23 mouse cellular contexts compared by ENCODE assay signal in the genomic region with DNA sequence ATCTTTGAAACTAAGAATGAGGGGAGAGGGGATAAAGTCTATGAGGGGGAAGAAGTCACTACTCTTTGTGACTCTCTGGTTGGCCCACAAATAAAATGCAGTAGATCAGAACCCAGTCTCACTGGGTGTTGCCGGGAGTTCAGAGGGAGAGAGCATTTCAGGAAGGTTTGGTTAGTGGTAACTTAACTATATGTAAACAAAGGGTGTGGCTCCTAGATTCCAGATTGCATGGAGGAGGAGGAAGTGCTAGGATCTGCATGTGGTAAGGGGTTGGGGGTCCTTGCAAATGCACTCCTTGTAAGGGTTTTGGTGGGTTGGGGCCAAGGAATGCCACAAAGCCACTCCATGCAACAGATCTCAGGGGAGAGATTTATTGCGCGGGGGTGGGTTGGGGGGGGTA. TPM values are rescaled to one million over a fixed set of nuclear protein-coding genes. Genes with fewer than 3 reads are reported as not detected.
"Had no signal": no experiment of that assay in that cellular context is flagged by ENCODE, and none has a peak within 500 bp of the region (broad histone marks: within the 10 kb centered on the region; RNA-seq: fewer than 3 reads in every experiment).

No protein-coding gene starts in this region.

- H3K27ac ChIP-seq: layer of hippocampus, adult 2 months; limb, embryonic 15.5 days; liver, embryonic 12.5 days; midbrain, embryonic 13.5 days; stomach, embryonic 15.5 days had no signal

- H3K4me1 ChIP-seq: liver, embryonic 12.5 days; stomach, embryonic 15.5 days had no signal

- H3K36me3 ChIP-seq: limb, embryonic 15.5 days; liver, embryonic 12.5 days; midbrain, embryonic 13.5 days; stomach, embryonic 15.5 days had no signal

- DNase-seq: kidney, adult 18-20 months; kidney, postnatal 10 days; lung, postnatal 10 days; lung, postnatal 4 days; retina, postnatal 1 day; right cerebral cortex, postnatal 4 days; thymus, adult 2 months; thymus, postnatal 25 days had no signal

- ATAC-seq: liver, embryonic 12.5 days had no signal

- H3K27me3 ChIP-seq: stomach, embryonic 15.5 days had no signal

- H3K4me3 ChIP-seq: layer of hippocampus, adult 2 months; limb, embryonic 15.5 days; liver, embryonic 12.5 days; midbrain, embryonic 13.5 days; myocyte; stomach, embryonic 15.5 days had no signal

- H3K4me2 ChIP-seq: limb, embryonic 15.5 days; liver, embryonic 12.5 days; lung, embryonic 14.5 days; stomach, embryonic 15.5 days had no signal

- H3K9ac ChIP-seq: limb, embryonic 15.5 days; liver, embryonic 12.5 days; lung, embryonic 14.5 days; midbrain, embryonic 13.5 days; stomach, embryonic 15.5 days had no signal

- H3K9me3 ChIP-seq: limb, embryonic 15.5 days; liver, embryonic 12.5 days; midbrain, embryonic 13.5 days; stomach, embryonic 15.5 days had no signal

RNA-seq across cellular contexts. Expression of a gene that starts 32.1 kb away (rescaled TPM):
- total RNA-seq: megakaryocyte, adult 5-6 weeks; neutrophil, adult 5-6 weeks had no signal
- polyA plus RNA-seq: kidney, embryonic 14.5 days; limb, embryonic 11.5 days; limb, embryonic 15.5 days; liver, embryonic 12.5 days; liver, embryonic 16.5 days; lung, embryonic 14.5 days; myocyte; spleen, adult 2 months; stomach, embryonic 15.5 days; testis, adult 2 months; thymus, adult 2 months; urinary bladder, adult 2 months had no signal
